Mouse (Mus musculus) cerebellum, adult 9-11 months (tissue): ENCODE data around the gene Zfp654.
A peak's percentile ranks its signal among the peaks of the same experiment; 100 is the strongest.

Experiments used
- DNase-seq: peaks from one replicate; pipeline ENCODE4 v3.0.0; 2022

Gene Zfp654

DNA sequence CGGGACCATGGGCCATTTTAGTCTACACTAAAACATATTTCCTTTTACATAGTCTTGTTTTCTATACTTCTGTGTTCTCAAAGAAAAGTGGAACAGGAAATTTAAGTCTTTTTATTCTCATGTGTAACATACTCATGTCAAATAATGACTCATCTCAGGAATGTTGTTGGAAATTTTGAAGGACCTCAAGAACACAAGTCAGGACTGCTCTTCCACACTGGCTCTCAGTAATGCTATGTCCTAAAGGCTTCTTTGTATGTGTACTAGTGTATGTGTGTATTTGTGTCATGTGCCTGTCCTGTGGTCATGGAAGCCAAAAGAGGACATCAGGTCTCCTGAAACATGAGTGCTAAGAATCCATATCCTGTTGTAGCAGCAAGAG, 92.2 kb downstream of the Zfp654 start:
- DNase-seq: no peak

DNA sequence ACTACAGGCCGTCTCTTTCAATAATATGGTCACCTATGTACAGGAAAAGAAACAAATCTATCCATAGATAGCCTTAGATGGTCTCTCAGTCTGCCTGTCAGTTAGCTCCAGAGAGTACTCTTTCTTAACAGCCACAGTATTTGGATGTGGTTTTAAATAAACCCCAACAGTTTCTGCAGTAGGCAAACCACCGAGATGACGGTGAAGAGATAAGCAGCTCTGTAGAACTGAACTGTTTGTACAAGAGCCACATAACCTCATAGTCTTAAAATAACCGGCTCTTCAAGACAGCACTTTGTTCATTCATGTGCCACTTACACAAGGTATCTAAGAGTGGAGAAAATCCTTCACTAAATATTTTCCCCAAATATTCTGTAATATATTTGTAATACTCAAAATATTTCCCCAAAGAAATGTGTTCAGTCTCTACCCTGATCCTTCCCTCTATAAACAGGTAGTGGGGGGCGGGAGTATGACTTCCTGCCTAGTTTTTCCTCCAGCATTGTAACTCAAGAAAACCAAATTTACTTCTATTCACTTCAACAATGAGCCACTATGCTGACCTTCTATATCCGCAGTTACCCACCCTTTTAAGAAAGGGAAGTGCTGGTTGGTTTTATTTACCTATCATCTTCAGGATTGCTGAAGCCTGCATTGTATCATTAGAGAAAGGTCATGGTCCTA, 92.7 kb downstream of the Zfp654 start:
- DNase-seq: no peak

DNA sequence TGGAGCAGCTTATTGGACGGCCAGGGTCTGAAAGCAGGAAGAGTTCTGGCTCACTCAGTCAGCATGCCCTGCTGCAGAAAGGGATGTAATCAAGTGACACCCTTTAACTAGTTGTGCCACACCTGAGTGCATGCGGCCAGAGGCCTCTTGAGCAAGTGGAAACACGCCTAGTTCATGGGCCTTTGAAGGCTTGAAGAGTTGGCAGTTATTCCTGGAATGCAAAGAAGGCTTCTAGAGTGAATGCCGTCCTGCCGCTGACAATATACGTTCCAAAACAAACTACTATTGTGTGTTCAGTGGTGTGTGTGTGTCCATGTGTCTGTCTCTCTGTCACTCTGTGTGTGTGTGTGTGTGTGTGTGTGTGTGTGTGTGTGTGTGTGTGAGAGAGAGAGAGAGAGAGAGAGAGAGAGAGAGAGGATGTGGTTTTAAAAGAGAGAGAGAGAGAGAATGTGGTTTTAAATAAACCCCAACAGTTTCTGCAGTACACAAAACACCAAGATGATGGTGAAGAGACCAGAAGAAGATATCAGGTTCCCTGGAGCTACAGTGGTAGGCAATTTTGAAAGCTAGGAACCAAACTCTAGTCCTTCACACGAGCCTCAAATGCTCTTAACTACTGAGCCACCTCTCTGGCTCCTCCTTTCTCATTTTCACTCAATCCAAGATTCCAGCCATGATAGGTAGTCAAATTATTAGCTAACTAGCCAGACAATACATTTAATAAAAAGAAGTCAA, 93.6 kb downstream of the Zfp654 start:
- no peak for DNase-seq

DNA sequence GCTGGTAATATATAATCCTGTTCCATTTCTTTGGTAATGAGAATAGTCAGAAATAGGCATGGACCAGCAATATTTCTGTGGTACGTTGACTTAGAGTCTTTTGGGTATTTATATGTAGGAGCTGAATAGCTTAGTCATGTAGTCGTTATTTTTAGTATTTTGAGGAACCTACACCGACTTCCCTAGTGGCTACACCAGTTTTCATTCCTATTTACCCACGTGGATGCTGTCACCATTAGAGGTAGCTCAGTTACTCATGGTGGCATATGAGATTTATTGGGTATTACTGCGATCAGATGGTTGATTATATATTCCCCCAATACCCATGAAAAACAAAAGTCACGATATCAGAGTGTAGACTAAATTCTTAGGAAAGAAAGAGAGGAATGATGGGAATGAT, 95.1 kb downstream of the Zfp654 start:
- DNase-seq: no peak

DNA sequence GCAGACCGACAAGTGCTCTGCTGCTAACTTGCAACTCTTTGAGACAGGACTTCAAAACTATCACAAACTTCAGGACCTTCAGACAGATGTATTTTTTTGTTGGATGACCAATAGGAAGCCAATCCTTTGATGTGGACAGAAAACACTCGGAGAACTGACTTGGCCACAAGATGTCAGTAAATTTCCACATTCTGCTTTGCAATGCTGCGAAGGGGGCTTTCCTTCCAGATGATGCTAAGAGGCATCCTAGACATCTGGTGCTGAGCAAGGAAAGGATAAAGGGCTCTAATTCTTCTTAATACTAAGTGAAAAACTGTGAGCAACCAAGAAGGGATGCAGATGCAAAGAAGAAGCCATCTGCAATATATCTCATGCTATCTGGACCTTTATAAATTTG, 96.7 kb downstream of the Zfp654 start:
- no peak for DNase-seq

DNA sequence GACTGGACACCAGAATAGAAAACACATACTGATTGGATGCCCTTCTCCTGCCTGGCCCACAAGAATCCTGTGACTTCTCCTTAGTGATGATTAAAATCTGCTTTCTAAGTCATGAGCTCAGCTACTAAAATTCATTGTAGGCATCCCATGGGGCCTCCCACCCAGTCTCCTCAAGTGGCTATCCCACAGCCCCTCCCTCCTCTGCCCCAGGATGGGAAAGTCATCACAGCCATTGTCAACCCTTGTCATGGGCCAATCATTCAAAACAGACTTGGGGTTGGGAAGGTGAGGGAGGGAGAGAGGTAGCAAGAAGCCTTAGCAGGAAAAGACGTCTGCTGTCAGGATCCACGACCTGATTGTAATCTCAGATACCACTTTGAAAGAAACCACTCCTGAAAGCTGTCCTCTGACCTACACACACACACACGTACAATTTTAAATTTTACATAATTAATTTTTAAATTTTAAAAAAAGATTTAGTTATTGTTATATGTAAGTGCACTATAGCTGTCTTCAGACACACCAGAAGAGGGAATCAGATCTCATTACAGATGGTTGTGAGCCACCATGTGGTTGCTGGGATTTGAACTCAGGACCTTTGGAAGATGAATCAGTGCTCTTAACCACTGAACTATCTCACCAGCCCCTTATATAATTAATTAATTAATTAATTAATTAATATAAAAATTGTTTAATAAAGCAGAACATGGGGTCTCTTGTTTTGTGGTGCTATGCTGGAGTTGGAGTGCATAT, 97.3 kb downstream of the Zfp654 start:
- DNase-seq: no peak

DNA sequence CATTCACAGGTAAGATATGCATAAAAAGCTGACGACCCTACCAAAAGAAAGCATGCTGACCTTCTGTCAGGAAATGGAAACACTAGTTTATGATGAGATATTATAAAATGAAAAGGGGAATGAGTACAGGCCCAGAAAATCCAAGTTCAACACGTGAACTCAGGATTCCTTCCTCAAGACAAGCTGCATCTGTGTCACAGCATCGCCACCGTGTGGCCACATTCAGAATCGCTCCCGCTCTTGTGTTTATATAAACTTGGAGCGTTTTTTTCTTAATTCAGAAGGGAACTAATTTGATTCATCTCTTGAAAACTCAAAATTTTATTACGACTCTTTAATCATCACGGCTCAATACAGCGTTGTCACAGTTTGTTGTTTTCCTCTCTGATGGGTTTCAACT, 103.2 kb downstream of the Zfp654 start:
- DNase-seq: peak; percentile 47

DNA sequence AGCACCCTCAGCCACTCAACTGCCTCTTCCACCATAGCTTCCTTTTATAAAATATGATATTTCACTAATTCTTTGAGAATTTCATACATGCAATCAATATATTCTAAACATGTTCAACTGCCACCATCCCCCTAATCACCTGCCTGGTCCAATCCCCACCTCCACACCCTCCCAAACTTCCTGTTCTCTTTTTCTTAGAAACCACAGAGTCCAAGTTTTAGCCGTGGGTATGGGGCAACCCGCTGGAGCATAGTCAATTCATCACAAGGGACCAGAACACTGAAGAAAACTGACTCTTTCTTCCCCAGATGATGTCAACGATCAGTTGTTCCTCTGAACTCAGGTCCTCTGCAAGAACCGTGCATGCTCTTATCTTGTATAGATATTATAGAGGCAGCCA, 106.4 kb downstream of the Zfp654 start:
- DNase-seq: no peak

DNA sequence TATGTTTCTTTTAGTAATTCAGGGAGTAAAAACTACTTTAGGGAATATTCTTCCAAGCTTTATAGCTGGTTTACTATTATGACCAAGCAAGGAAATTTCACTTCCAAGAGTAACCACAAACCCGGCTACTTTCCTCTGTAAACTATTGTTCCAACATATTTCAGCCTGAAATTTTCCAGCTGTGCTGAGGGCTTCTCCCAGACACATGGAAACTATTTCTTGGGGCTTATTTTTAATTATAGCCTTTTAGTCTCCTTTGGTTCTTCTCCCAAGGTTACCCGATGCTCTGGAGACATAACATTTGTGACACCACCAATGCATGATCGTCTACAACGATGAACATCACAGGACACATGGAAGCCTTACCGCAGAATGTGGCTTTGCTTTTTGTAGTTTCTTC, 114.2 kb downstream of the Zfp654 start:
- DNase-seq: no peak
